Mouse (Mus musculus): ENCODE measurements around the gene Dnajc15. TPM values are rescaled to one million over a fixed set of nuclear protein-coding genes. Genes with fewer than 3 reads are reported as not detected.

Gene Dnajc15
- 123 and 126 TPM in 2 replicates for polyA plus RNA-seq (2016; fragmentation: Nextera tagmentation; extraction: Ambion mirVana)

DNA sequence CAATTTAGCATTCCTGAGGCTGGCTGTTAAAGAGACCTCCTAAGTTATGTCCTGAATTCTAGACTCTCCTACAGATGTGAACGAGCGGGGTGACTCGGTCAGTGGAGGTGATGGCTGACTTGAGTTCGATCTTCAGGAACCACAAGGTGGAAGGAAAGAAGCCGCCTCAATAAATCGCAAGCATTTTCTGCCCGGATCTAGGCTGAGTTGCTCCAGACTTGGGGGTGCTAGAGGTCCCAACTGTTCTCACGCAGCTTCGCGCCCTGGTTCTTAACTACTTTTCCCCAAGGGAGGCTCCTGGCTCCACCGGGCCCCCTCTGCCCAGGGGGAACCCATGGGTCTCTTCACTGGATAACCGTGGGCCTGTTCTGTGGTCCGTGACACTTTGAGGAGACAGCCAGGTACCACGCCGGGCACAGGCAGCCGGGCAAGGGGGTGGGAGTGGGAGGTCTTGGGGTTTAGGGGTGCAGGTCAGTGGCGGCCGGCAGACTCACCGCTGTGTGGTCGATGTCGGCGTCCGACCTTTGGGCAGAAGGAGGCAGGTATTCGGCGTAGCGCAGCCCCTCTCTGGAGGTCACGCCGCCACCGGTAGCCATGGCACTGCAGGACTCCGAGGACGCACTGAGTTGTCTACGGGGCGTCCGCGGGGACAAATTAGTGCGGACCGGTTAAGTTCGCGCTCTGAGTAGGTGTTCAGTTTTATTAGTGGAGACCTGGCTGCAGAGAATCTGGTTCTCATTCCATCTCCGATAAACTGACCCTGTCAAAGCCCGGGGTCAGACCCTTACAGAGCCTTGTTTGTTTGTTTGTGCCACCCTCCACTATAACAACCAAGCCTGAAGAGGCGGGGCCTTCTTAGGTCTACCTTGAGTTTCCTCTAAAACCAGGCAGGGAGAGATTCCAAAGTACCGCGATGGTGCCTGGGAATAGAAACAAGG lies at the start of gene Dnajc15:
Gene Dnajc15 (minus strand): TSS at position 822 of the 938 bp plus-strand sequence.
- H3K27ac ChIP-seq (ENCODE audit: poor library complexity, severe bottlenecking): 0 out of 2 replicates have a peak within 1 kb of the TSS, but pooled peaks have one; percentile 24
- peak; percentile 76 for ATAC-seq (ENCODE audit: insufficient number of reproducible peaks, low FRiP score)

DNA sequence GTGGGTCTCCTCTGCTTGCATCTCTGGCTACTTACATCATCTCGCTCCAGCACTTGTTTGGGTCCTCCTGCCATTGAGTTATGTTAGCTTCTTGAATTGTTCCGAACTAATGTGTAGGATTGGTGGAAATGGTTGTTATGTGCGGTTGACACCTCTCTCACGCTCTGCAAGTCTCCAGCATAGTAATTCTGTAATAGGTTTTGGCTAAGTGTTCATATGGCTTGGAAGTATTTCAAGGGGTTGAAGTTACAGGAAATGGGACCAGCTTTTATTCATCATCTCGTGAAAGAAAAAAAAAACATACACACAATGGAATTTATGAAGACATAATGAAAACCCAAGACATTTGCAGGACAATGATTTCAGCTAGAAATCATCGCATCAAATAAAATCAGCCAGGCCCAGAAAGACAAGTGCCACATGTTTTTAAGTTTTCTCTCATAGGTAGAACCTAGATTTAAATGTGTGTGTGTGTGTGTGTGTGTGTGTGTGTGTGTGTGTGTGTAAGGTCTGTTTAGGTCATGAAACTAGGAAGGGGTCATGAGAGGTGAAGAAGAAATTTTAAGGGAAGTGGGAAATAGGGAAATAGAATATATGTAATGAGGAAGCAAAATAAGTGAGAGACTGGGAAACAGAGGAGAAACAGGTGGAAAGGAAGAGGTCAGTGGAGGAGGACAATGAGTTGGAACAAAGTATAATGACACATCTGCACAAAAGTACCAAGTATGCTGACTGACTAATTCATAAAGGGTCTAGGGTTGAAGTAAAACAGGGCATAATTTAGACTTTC lies 48.3 kb upstream of the Dnajc15 start:
- no peaks in the 10 kb centered on the region for H3K36me3 ChIP-seq

More for the DNA sequence above, at the start of gene Dnajc15:
- peak within 1 kb of the TSS; percentile 95 for H3K9ac ChIP-seq
- peaks cover 5% of the 10 kb centered on the region for H3K36me3 ChIP-seq
- H3K4me3 ChIP-seq: peak within 1 kb of the TSS; percentile 99
- WGBS: under 1% methylated on average over 44 of the region's 44 CpGs
- H3K9me3 ChIP-seq (replicated peaks): no peaks in the 10 kb centered on the region
- no peaks in the 10 kb centered on the region for H3K27me3 ChIP-seq (replicated peaks)
- H3K4me1 ChIP-seq (replicated peaks): 0 out of 2 replicates have a peak, but pooled peaks cover 2% of the 10 kb centered on the region
- peak within 1 kb of the TSS; percentile 81 for H3K4me2 ChIP-seq

GRCm38 (mm10) chr14:77921641-77922040 lies 46.7 kb upstream of the Dnajc15 start:
- no peak overlapping the region for H3K4me2 ChIP-seq

More for the DNA sequence above, 48.3 kb upstream of the Dnajc15 start:
- Histone ChIP-seq H3K9me3 (replicated peaks) (no peaks in the 10 kb centered on the region), H3K4me1 (replicated peaks) (peaks cover 7% of the 10 kb centered on the region; the same call in 1 of the 2 replicates), H3K27me3 (replicated peaks) (no peaks in the 10 kb centered on the region), H3K27ac (ENCODE audit: poor library complexity, severe bottlenecking) (no peak overlapping the region), H3K9ac (no peak overlapping the region), H3K4me2 (no peak overlapping the region), H3K4me3 (no peak overlapping the region)
- ATAC-seq (ENCODE audit: insufficient number of reproducible peaks, low FRiP score): no peak
- 77% methylated on average over 6 of the region's 6 CpGs for WGBS

GRCm38 (mm10) chr14:77915776-77916175 lies 40.9 kb upstream of the Dnajc15 start:
- peaks cover 3% of the 10 kb centered on the region; the same call in 1 of the 2 replicates for H3K9me3 ChIP-seq (replicated peaks)
- H3K27ac ChIP-seq (ENCODE audit: poor library complexity, severe bottlenecking): no peak overlapping the region
- no peaks in the 10 kb centered on the region for H3K4me1 ChIP-seq (replicated peaks)
- 81% methylated on average over 5 of the region's 5 CpGs for WGBS
- no peak for ATAC-seq (ENCODE audit: insufficient number of reproducible peaks, low FRiP score)
- no peak overlapping the region for H3K9ac ChIP-seq
- no peaks in the 10 kb centered on the region for H3K27me3 ChIP-seq (replicated peaks)
- no peak overlapping the region for H3K4me2 ChIP-seq
- no peak overlapping the region for H3K4me3 ChIP-seq
- no peaks in the 10 kb centered on the region for H3K36me3 ChIP-seq

More at GRCm38 (mm10) chr14:77921641-77922040, 46.7 kb upstream of the Dnajc15 start:
- ATAC-seq (ENCODE audit: insufficient number of reproducible peaks, low FRiP score): no peak
- Histone ChIP-seq H3K4me1 (replicated peaks) (peaks cover 7% of the 10 kb centered on the region; the same call in 1 of the 2 replicates), H3K27me3 (replicated peaks) (no peaks in the 10 kb centered on the region), H3K9ac (no peak overlapping the region), H3K36me3 (no peaks in the 10 kb centered on the region), H3K9me3 (replicated peaks) (no peaks in the 10 kb centered on the region), H3K27ac (ENCODE audit: poor library complexity, severe bottlenecking) (no peak overlapping the region), H3K4me3 (no peak overlapping the region)
- 88% methylated on average over 8 of the region's 8 CpGs for WGBS

- H3K4me3 ChIP-seq: no peak overlapping the region
- WGBS: 87% methylated on average over 5 of the region's 5 CpGs
- H3K4me1 ChIP-seq (replicated peaks): no peaks in the 10 kb centered on the region
- no peak overlapping the region for H3K27ac ChIP-seq (ENCODE audit: poor library complexity, severe bottlenecking)
- no peaks in the 10 kb centered on the region for H3K9me3 ChIP-seq (replicated peaks)
- H3K36me3 ChIP-seq: no peaks in the 10 kb centered on the region
- H3K9ac ChIP-seq: no peak overlapping the region
- no peaks in the 10 kb centered on the region for H3K27me3 ChIP-seq (replicated peaks)
- no peak for ATAC-seq (ENCODE audit: insufficient number of reproducible peaks, low FRiP score)
- no peak overlapping the region for H3K4me2 ChIP-seq
Observed at GRCm38 (mm10) chr14:77906586-77906985, 31.7 kb upstream of the Dnajc15 start.

- H3K27me3 ChIP-seq (replicated peaks): no peaks in the 10 kb centered on the region
- H3K4me1 ChIP-seq (replicated peaks): no peaks in the 10 kb centered on the region
- no peak overlapping the region for H3K27ac ChIP-seq (ENCODE audit: poor library complexity, severe bottlenecking)
- H3K9me3 ChIP-seq (replicated peaks): no peaks in the 10 kb centered on the region
- no peak overlapping the region for H3K9ac ChIP-seq
- no peak overlapping the region for H3K4me3 ChIP-seq
- ATAC-seq (ENCODE audit: insufficient number of reproducible peaks, low FRiP score): no peak
- H3K36me3 ChIP-seq: no peaks in the 10 kb centered on the region
- no peak overlapping the region for H3K4me2 ChIP-seq
- WGBS: 53% methylated on average over 5 of the region's 5 CpGs
Observed at GRCm38 (mm10) chr14:77905466-77905865, 30.5 kb upstream of the Dnajc15 start.

DNA sequence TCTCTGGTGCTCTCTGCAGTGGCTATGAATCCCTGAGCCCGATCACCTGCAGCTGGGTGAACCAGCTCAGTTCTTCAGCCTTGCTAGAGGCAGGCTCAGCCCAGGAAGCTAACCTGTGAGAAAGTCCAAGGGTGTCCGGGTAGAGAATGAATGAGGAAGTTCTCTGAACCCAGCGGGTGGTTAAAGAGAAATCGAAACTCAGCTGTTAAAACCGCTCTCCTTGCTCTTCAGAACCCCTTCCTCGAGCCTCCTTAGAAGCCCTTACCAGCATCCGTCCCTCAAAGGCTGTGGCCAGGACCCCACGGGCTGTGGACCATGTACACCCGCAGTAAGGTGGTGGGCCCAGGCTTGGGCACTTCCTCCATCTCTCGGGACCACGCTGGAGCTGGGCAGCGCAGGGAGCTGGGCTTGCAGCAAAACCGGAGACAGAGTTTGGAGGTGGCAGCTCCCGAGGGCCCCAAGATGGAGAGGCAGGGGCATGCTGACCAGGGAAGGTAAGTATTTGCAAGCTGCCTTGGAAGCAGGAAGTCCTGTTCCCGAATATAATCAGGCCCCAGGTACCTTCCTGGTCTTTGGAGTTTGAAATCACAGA lies 29.3 kb upstream of the Dnajc15 start, which contains the start of gene Epsti1:
Gene Epsti1 (plus strand): TSS at position 69 of the 592 bp plus-strand sequence.
- Histone ChIP-seq H3K27ac (ENCODE audit: poor library complexity, severe bottlenecking) (no peak within 1 kb of the TSS), H3K36me3 (no peaks in the 10 kb centered on the region), H3K4me3 (no peak within 1 kb of the TSS), H3K9ac (no peak within 1 kb of the TSS), H3K9me3 (replicated peaks) (peaks cover 3% of the 10 kb centered on the region), H3K4me1 (replicated peaks) (no peaks in the 10 kb centered on the region), H3K4me2 (peak within 1 kb of the TSS; percentile 42), H3K27me3 (replicated peaks) (no peaks in the 10 kb centered on the region)
- WGBS: 49% methylated on average over 15 of the region's 15 CpGs
- ATAC-seq (ENCODE audit: insufficient number of reproducible peaks, low FRiP score): no peak

DNA sequence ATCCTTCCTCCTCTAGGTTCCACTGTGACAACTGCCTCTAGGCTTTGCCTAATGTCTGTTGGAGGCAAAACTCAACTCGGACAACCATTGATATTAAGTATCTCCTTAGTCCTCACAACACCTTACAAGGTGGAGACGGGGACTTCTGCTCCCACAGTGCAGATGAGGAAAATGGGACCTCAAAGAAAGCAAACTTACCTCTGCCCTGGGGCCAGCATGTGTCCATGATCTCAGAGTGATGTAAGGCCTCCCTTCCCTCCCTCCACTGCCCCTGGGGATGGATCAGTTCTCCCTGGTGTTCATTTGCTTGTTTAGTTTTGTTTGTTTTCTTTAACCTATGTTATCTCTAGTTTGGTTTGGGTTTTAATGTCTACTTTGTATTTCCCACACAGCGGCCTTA lies 27.6 kb upstream of the Dnajc15 start:
- ATAC-seq (ENCODE audit: insufficient number of reproducible peaks, low FRiP score): no peak
- H3K9ac ChIP-seq: no peak overlapping the region
- H3K4me3 ChIP-seq: no peak overlapping the region
- peaks cover 3% of the 10 kb centered on the region for H3K9me3 ChIP-seq (replicated peaks)
- H3K27me3 ChIP-seq (replicated peaks): no peaks in the 10 kb centered on the region
- no peak overlapping the region for H3K4me2 ChIP-seq
- H3K36me3 ChIP-seq: no peaks in the 10 kb centered on the region
- no peaks in the 10 kb centered on the region for H3K4me1 ChIP-seq (replicated peaks)
- WGBS: 84% methylated on average over 3 of the region's 3 CpGs
- H3K27ac ChIP-seq (ENCODE audit: poor library complexity, severe bottlenecking): no peak overlapping the region

GRCm38 (mm10) chr14:77895951-77896350 lies 21.0 kb upstream of the Dnajc15 start:
- Histone ChIP-seq H3K27ac (ENCODE audit: poor library complexity, severe bottlenecking) (no peak overlapping the region), H3K4me3 (no peak overlapping the region), H3K27me3 (replicated peaks) (no peaks in the 10 kb centered on the region), H3K4me1 (replicated peaks) (no peaks in the 10 kb centered on the region), H3K9ac (no peak overlapping the region), H3K9me3 (replicated peaks) (peaks cover 3% of the 10 kb centered on the region), H3K4me2 (no peak overlapping the region), H3K36me3 (no peaks in the 10 kb centered on the region)
- ATAC-seq (ENCODE audit: insufficient number of reproducible peaks, low FRiP score): no peak
- 83% methylated on average over 3 of the region's 3 CpGs for WGBS

GRCm38 (mm10) chr14:77889911-77890310 lies 15.0 kb upstream of the Dnajc15 start:
- Histone ChIP-seq H3K36me3 (no peaks in the 10 kb centered on the region), H3K9ac (no peak overlapping the region), H3K4me1 (replicated peaks) (no peaks in the 10 kb centered on the region), H3K27ac (ENCODE audit: poor library complexity, severe bottlenecking) (no peak overlapping the region), H3K9me3 (replicated peaks) (peaks cover 3% of the 10 kb centered on the region), H3K4me3 (no peak overlapping the region), H3K4me2 (no peak overlapping the region), H3K27me3 (replicated peaks) (no peaks in the 10 kb centered on the region)
- no peak for ATAC-seq (ENCODE audit: insufficient number of reproducible peaks, low FRiP score)
- WGBS: 81% methylated on average over 7 of the region's 7 CpGs
